Mouse (Mus musculus) heart, embryonic 10.5 days (tissue): ENCODE measurements around the gene Dxo. TPM values are rescaled to one million over a fixed set of nuclear protein-coding genes. Genes with fewer than 3 reads are reported as not detected.

Experiments
- DNase-seq: peaks from one replicate; pipeline ENCODE4 v3.0.0-alpha.2; 2017; ENCODE audit warnings: low spot score
- H3K27ac ChIP-seq: fragments of 300-500 bp; sonication (generic); 2 replicates; pipeline ENCODE4 v1.5.1; 2016; ENCODE audit warnings: mild to moderate bottlenecking
- H3K27me3 ChIP-seq: fragments of 300-500 bp; sonication (generic); 2 replicates; pipeline ENCODE4 v1.6.1; 2016; ENCODE audit warnings: mild to moderate bottlenecking; ENCODE audit not compliant: poor library complexity, insufficient read depth, severe bottlenecking
- H3K36me3 ChIP-seq: fragments of 300-500 bp; sonication (generic); 2 replicates; pipeline ENCODE4 v1.6.1; 2016; ENCODE audit warnings: mild to moderate bottlenecking, moderate library complexity
- H3K4me1 ChIP-seq: fragments of 300-500 bp; sonication (generic); 2 replicates; pipeline ENCODE4 v1.6.1; 2016; ENCODE audit warnings: mild to moderate bottlenecking
- H3K4me3 ChIP-seq: fragments of 300-500 bp; sonication (generic); 2 replicates; pipeline ENCODE4 v1.5.1; 2016; ENCODE audit warnings: mild to moderate bottlenecking, moderate library complexity
- H3K9me3 ChIP-seq: fragments of 300-500 bp; sonication (generic); 2 replicates; pipeline ENCODE4 v1.6.1; 2016; ENCODE audit warnings: mild to moderate bottlenecking, moderate library complexity
- WGBS: fragments of 180-500 bp; shearing (Covaris S2); methylation state at CpG from one replicate; pipeline ENCODE4 v1.1.7; 2016; 5-methylcytosine and 5-hydroxymethylcytosine counted together
- polyA plus RNA-seq: library from polyadenylated mRNA; unstranded; fragments of >200 nt; fragmentation: Nextera tagmentation; extraction: Ambion mirVana; gene quantifications from 2 replicates; pipeline ENCODE4 v1.2.1, GENCODE M21; 2016

Gene Dxo
- polyA plus RNA-seq, 1 experiment from 2014 or later: 62.2 TPM

GRCm38 (mm10) chr17:34840736-34841307 is 4.0 kb downstream of the Dxo start:
- Histone ChIP-seq H3K4me3 (peak overlapping the region; percentile 19; the same call in 1 of the 2 replicates), H3K27me3 (no peaks in the 10 kb centered on the region), H3K4me1 (peaks cover 30% of the 10 kb centered on the region), H3K9me3 (no peaks in the 10 kb centered on the region), H3K27ac (peak overlapping the region; percentile 62; the same call in 1 of the 2 replicates), H3K36me3 (peaks cover 79% of the 10 kb centered on the region)
- DNase-seq: peak; percentile 91
- 79% methylated on average over 6 of the region's 6 CpGs for WGBS

- WGBS: 90% methylated on average over 13 of the region's 13 CpGs
- H3K27me3 ChIP-seq: no peaks in the 10 kb centered on the region
- H3K36me3 ChIP-seq: peaks cover 83% of the 10 kb centered on the region
- H3K4me1 ChIP-seq: peaks cover 11% of the 10 kb centered on the region
- H3K9me3 ChIP-seq: no peaks in the 10 kb centered on the region
- H3K27ac ChIP-seq: no peak overlapping the region
- DNase-seq: no peak
- H3K4me3 ChIP-seq: no peak overlapping the region
Observed at GRCm38 (mm10) chr17:34844884-34845283, 8.1 kb downstream of the Dxo start.

- H3K4me3 ChIP-seq: no peak overlapping the region
Observed at GRCm38 (mm10) chr17:34847192-34847591, 10.4 kb downstream of the Dxo start.

GRCm38 (mm10) chr17:34847615-34848014 is 10.8 kb downstream of the Dxo start:
- Histone ChIP-seq H3K27ac (no peak overlapping the region), H3K27me3 (no peaks in the 10 kb centered on the region), H3K4me1 (peaks cover 18% of the 10 kb centered on the region), H3K36me3 (peaks cover 63% of the 10 kb centered on the region), H3K9me3 (no peaks in the 10 kb centered on the region), H3K4me3 (no peak overlapping the region)
- 86% methylated on average over 7 of the region's 7 CpGs for WGBS
- DNase-seq: no peak

More at GRCm38 (mm10) chr17:34847192-34847591, 10.4 kb downstream of the Dxo start:
- Histone ChIP-seq H3K9me3 (no peaks in the 10 kb centered on the region), H3K36me3 (peaks cover 63% of the 10 kb centered on the region), H3K27me3 (no peaks in the 10 kb centered on the region), H3K4me1 (peaks cover 18% of the 10 kb centered on the region), H3K27ac (no peak overlapping the region)
- no peak for DNase-seq
- WGBS: 90% methylated on average over 6 of the region's 6 CpGs

GRCm38 (mm10) chr17:34849722-34850516 is 13.1 kb downstream of the Dxo start, which contains the start of the genes Skiv2l and Nelfe:
TSS of gene Skiv2l (minus strand) at chr17:34850210.
TSS of gene Nelfe (plus strand) at chr17:34850391.
- Histone ChIP-seq H3K36me3 (peaks cover 63% of the 10 kb centered on the region), H3K27me3 (no peaks in the 10 kb centered on the region), H3K9me3 (no peaks in the 10 kb centered on the region), H3K4me1 (peaks cover 18% of the 10 kb centered on the region), H3K4me3 (peak within 1 kb of the TSS; percentile 96), H3K27ac (peak within 1 kb of the TSS; percentile 92)
- WGBS: under 1% methylated on average over 63 of the region's 65 CpGs
- DNase-seq: peak; percentile 98

- Histone ChIP-seq H3K4me1 (peaks cover 18% of the 10 kb centered on the region), H3K27me3 (no peaks in the 10 kb centered on the region), H3K4me3 (peak overlapping the region; percentile 96), H3K36me3 (peaks cover 63% of the 10 kb centered on the region), H3K27ac (peak overlapping the region; percentile 92), H3K9me3 (no peaks in the 10 kb centered on the region)
- no peak for DNase-seq
- 3% methylated on average over 25 of the region's 25 CpGs for WGBS
Observed at GRCm38 (mm10) chr17:34850517-34851125, 13.8 kb downstream of the Dxo start.

GRCm38 (mm10) chr17:34853511-34853910 is 16.7 kb downstream of the Dxo start:
- no peak for DNase-seq
- 79% methylated on average over 8 of the region's 8 CpGs for WGBS
- Histone ChIP-seq H3K4me3 (no peak overlapping the region), H3K36me3 (peaks cover 64% of the 10 kb centered on the region), H3K27me3 (no peaks in the 10 kb centered on the region), H3K27ac (no peak overlapping the region), H3K9me3 (no peaks in the 10 kb centered on the region), H3K4me1 (peaks cover 18% of the 10 kb centered on the region)

- peaks cover 13% of the 10 kb centered on the region for H3K4me1 ChIP-seq
- no peak for DNase-seq
- 74% methylated on average over 3 of the region's 3 CpGs for WGBS
- H3K36me3 ChIP-seq: peaks cover 64% of the 10 kb centered on the region
- H3K4me3 ChIP-seq: no peak overlapping the region
- no peaks in the 10 kb centered on the region for H3K9me3 ChIP-seq
- no peaks in the 10 kb centered on the region for H3K27me3 ChIP-seq
- no peak overlapping the region for H3K27ac ChIP-seq
Observed at GRCm38 (mm10) chr17:34854761-34855160, 17.9 kb downstream of the Dxo start.

- H3K4me3 ChIP-seq: no peak overlapping the region
- no peak for DNase-seq
- 42% methylated on average over 3 of the region's 3 CpGs for WGBS
- peaks cover 8% of the 10 kb centered on the region for H3K4me1 ChIP-seq
- H3K27me3 ChIP-seq: no peaks in the 10 kb centered on the region
- peaks cover 64% of the 10 kb centered on the region for H3K36me3 ChIP-seq
- H3K9me3 ChIP-seq: no peaks in the 10 kb centered on the region
- no peak overlapping the region for H3K27ac ChIP-seq
Observed at GRCm38 (mm10) chr17:34855825-34856224, 19.0 kb downstream of the Dxo start.

GRCm38 (mm10) chr17:34858670-34859069 is 21.9 kb downstream of the Dxo start:
- no peak for DNase-seq
- peaks cover 18% of the 10 kb centered on the region; the same call in 1 of the 2 replicates for H3K27me3 ChIP-seq
- H3K36me3 ChIP-seq: peaks cover 47% of the 10 kb centered on the region
- no peaks in the 10 kb centered on the region for H3K9me3 ChIP-seq
- no peak overlapping the region for H3K4me3 ChIP-seq
- 76% methylated on average over 4 of the region's 4 CpGs for WGBS
- H3K27ac ChIP-seq: no peak overlapping the region
- H3K4me1 ChIP-seq: no peaks in the 10 kb centered on the region

- H3K4me1 ChIP-seq: no peaks in the 10 kb centered on the region
- no peak overlapping the region for H3K4me3 ChIP-seq
- peaks cover 27% of the 10 kb centered on the region; the same call in 1 of the 2 replicates for H3K27me3 ChIP-seq
- no peak overlapping the region for H3K27ac ChIP-seq
- WGBS: 78% methylated on average over 9 of the region's 9 CpGs
- H3K9me3 ChIP-seq: no peaks in the 10 kb centered on the region
- peaks cover 28% of the 10 kb centered on the region for H3K36me3 ChIP-seq
- no peak for DNase-seq
Observed at GRCm38 (mm10) chr17:34860514-34860913, 23.7 kb downstream of the Dxo start.

GRCm38 (mm10) chr17:34861704-34862415 is 25.0 kb downstream of the Dxo start:
- H3K4me3 ChIP-seq: no peak overlapping the region
- H3K27ac ChIP-seq: no peak overlapping the region; the same call in 1 of the 2 replicates
- H3K9me3 ChIP-seq: no peaks in the 10 kb centered on the region
- H3K27me3 ChIP-seq: peaks cover 27% of the 10 kb centered on the region; the same call in 1 of the 2 replicates
- no peaks in the 10 kb centered on the region for H3K4me1 ChIP-seq
- no peak for DNase-seq
- peaks cover 15% of the 10 kb centered on the region for H3K36me3 ChIP-seq
- WGBS: 63% methylated on average over 13 of the region's 13 CpGs
